Mouse (Mus musculus) heart, embryonic 10.5 days (tissue): Measurements from ENCODE around the gene Ap4s1. TPM values are rescaled to one million over a fixed set of nuclear protein-coding genes. Genes with fewer than 3 reads are reported as not detected.
A peak's percentile ranks its signal among the peaks of the same experiment; 100 is the strongest.

Experiments
- DNase-seq: peaks from one replicate; pipeline ENCODE4 v3.0.0-alpha.2; 2017; ENCODE audit warnings: low spot score
- H3K27ac ChIP-seq: fragments of 300-500 bp; sonication (generic); 2 replicates; pipeline ENCODE4 v1.5.1; 2016; ENCODE audit warnings: mild to moderate bottlenecking
- H3K27me3 ChIP-seq: fragments of 300-500 bp; sonication (generic); 2 replicates; pipeline ENCODE4 v1.6.1; 2016; ENCODE audit warnings: mild to moderate bottlenecking; ENCODE audit not compliant: poor library complexity, insufficient read depth, severe bottlenecking
- H3K36me3 ChIP-seq: fragments of 300-500 bp; sonication (generic); 2 replicates; pipeline ENCODE4 v1.6.1; 2016; ENCODE audit warnings: mild to moderate bottlenecking, moderate library complexity
- H3K4me1 ChIP-seq: fragments of 300-500 bp; sonication (generic); 2 replicates; pipeline ENCODE4 v1.6.1; 2016; ENCODE audit warnings: mild to moderate bottlenecking
- H3K4me3 ChIP-seq: fragments of 300-500 bp; sonication (generic); 2 replicates; pipeline ENCODE4 v1.5.1; 2016; ENCODE audit warnings: mild to moderate bottlenecking, moderate library complexity
- H3K9me3 ChIP-seq: fragments of 300-500 bp; sonication (generic); 2 replicates; pipeline ENCODE4 v1.6.1; 2016; ENCODE audit warnings: mild to moderate bottlenecking, moderate library complexity
- WGBS: fragments of 180-500 bp; shearing (Covaris S2); methylation state at CpG from one replicate; pipeline ENCODE4 v1.1.7; 2016; 5-methylcytosine and 5-hydroxymethylcytosine counted together
- polyA plus RNA-seq: library from polyadenylated mRNA; unstranded; fragments of >200 nt; fragmentation: Nextera tagmentation; extraction: Ambion mirVana; gene quantifications from 2 replicates; pipeline ENCODE4 v1.2.1, GENCODE M21; 2016

Gene Ap4s1
- polyA plus RNA-seq, 1 experiment from 2014 or later = 34.9 TPM

- Histone ChIP-seq H3K27ac (0 out of 2 replicates have a peak overlapping the region, but pooled peaks have one; percentile 36), H3K9me3 (no peaks in the 10 kb centered on the region), H3K4me1 (peaks cover 32% of the 10 kb centered on the region), H3K4me3 (no peak overlapping the region), H3K36me3 (no peaks in the 10 kb centered on the region), H3K27me3 (no peaks in the 10 kb centered on the region)
- no peak for DNase-seq
- 60% methylated on average over 14 of the region's 14 CpGs for WGBS
These were observed 18.3 kb downstream of the Ap4s1 start for GRCm38 (mm10) chr12:51708941-51709686.

GRCm38 (mm10) chr12:51709741-51710140 is 18.9 kb downstream of the Ap4s1 start:
- no peak overlapping the region for H3K27ac ChIP-seq
- no peak overlapping the region for H3K4me3 ChIP-seq
- H3K36me3 ChIP-seq = no peaks in the 10 kb centered on the region
- no peaks in the 10 kb centered on the region for H3K27me3 ChIP-seq
- DNase-seq = no peak
- H3K4me1 ChIP-seq = peaks cover 27% of the 10 kb centered on the region
- H3K9me3 ChIP-seq = no peaks in the 10 kb centered on the region
- 74% methylated on average over 3 of the region's 3 CpGs for WGBS

- Histone ChIP-seq H3K27me3 (no peaks in the 10 kb centered on the region), H3K9me3 (no peaks in the 10 kb centered on the region), H3K36me3 (no peaks in the 10 kb centered on the region), H3K27ac (no peak overlapping the region), H3K4me1 (peaks cover 26% of the 10 kb centered on the region), H3K4me3 (no peak overlapping the region)
- no peak for DNase-seq
- 55% methylated on average over 5 of the region's 5 CpGs for WGBS
These were observed 19.3 kb downstream of the Ap4s1 start for GRCm38 (mm10) chr12:51710154-51710553.

- no peaks in the 10 kb centered on the region for H3K27me3 ChIP-seq
- no peak for DNase-seq
- WGBS = 61% methylated on average over 1 of the region's 1 CpGs
- H3K36me3 ChIP-seq = peaks cover 2% of the 10 kb centered on the region; the same call in 1 of the 2 replicates
- H3K4me1 ChIP-seq = peaks cover 20% of the 10 kb centered on the region
- H3K27ac ChIP-seq = no peak overlapping the region
- H3K4me3 ChIP-seq = no peak overlapping the region
- H3K9me3 ChIP-seq = no peaks in the 10 kb centered on the region
These were observed 21.9 kb downstream of the Ap4s1 start for GRCm38 (mm10) chr12:51712685-51713084.

- Histone ChIP-seq H3K4me1 (no peaks in the 10 kb centered on the region), H3K27me3 (no peaks in the 10 kb centered on the region), H3K4me3 (no peak overlapping the region), H3K36me3 (peaks cover 26% of the 10 kb centered on the region), H3K27ac (no peak overlapping the region), H3K9me3 (no peaks in the 10 kb centered on the region)
- 85% methylated on average over 6 of the region's 6 CpGs for WGBS
- no peak for DNase-seq
These were observed 27.8 kb downstream of the Ap4s1 start for GRCm38 (mm10) chr12:51718617-51719016.

GRCm38 (mm10) chr12:51721836-51722235 is 31.0 kb downstream of the Ap4s1 start:
- Histone ChIP-seq H3K9me3 (no peaks in the 10 kb centered on the region), H3K4me3 (no peak overlapping the region), H3K27ac (no peak overlapping the region), H3K27me3 (no peaks in the 10 kb centered on the region), H3K36me3 (peaks cover 38% of the 10 kb centered on the region), H3K4me1 (no peaks in the 10 kb centered on the region)
- no peak for DNase-seq
- 86% methylated on average over 8 of the region's 8 CpGs for WGBS

GRCm38 (mm10) chr12:51729058-51729457 is 38.2 kb downstream of the Ap4s1 start:
- Histone ChIP-seq H3K4me3 (no peak overlapping the region), H3K9me3 (no peaks in the 10 kb centered on the region), H3K27me3 (no peaks in the 10 kb centered on the region), H3K4me1 (peaks cover 16% of the 10 kb centered on the region), H3K27ac (peak overlapping the region; percentile 77), H3K36me3 (peaks cover 23% of the 10 kb centered on the region)
- DNase-seq = no peak
- WGBS = 38% methylated on average over 11 of the region's 11 CpGs

- no peaks in the 10 kb centered on the region for H3K9me3 ChIP-seq
- no peak for DNase-seq
- no peak overlapping the region for H3K4me3 ChIP-seq
- peak overlapping the region; percentile 77; the same call in 1 of the 2 replicates for H3K27ac ChIP-seq
- H3K36me3 ChIP-seq = peaks cover 21% of the 10 kb centered on the region; the same call in 1 of the 2 replicates
- no peaks in the 10 kb centered on the region for H3K27me3 ChIP-seq
- H3K4me1 ChIP-seq = peaks cover 23% of the 10 kb centered on the region
- 91% methylated on average over 9 of the region's 9 CpGs for WGBS
These were observed 39.0 kb downstream of the Ap4s1 start for GRCm38 (mm10) chr12:51729827-51730226.

GRCm38 (mm10) chr12:51734605-51735211 is 43.9 kb downstream of the Ap4s1 start:
- Histone ChIP-seq H3K9me3 (no peaks in the 10 kb centered on the region), H3K36me3 (peaks cover 12% of the 10 kb centered on the region; the same call in 1 of the 2 replicates), H3K27me3 (no peaks in the 10 kb centered on the region), H3K27ac (peak overlapping the region; percentile 36; the same call in 1 of the 2 replicates), H3K4me3 (no peak overlapping the region), H3K4me1 (peaks cover 18% of the 10 kb centered on the region)
- WGBS = 67% methylated on average over 14 of the region's 14 CpGs
- DNase-seq = no peak

GRCm38 (mm10) chr12:51735840-51736271 is 45.0 kb downstream of the Ap4s1 start:
- whole genome bisulfite sequencing = 41% methylated on average over 7 of the region's 7 CpGs
- Histone ChIP-seq H3K36me3 (peaks cover 8% of the 10 kb centered on the region; the same call in 1 of the 2 replicates), H3K4me3 (no peak overlapping the region), H3K27me3 (no peaks in the 10 kb centered on the region), H3K27ac (peak overlapping the region; percentile 75), H3K4me1 (peaks cover 18% of the 10 kb centered on the region), H3K9me3 (no peaks in the 10 kb centered on the region)
- DNase-seq = no peak

GRCm38 (mm10) chr12:51736381-51736780 is 45.5 kb downstream of the Ap4s1 start:
- DNase-seq = no peak
- H3K27ac ChIP-seq = peak overlapping the region; percentile 75
- no peaks in the 10 kb centered on the region for H3K9me3 ChIP-seq
- H3K27me3 ChIP-seq = no peaks in the 10 kb centered on the region
- WGBS = 54% methylated on average over 3 of the region's 3 CpGs
- H3K4me3 ChIP-seq = no peak overlapping the region
- H3K4me1 ChIP-seq = peaks cover 18% of the 10 kb centered on the region
- peaks cover 7% of the 10 kb centered on the region; the same call in 1 of the 2 replicates for H3K36me3 ChIP-seq

GRCm38 (mm10) chr12:51736807-51737206 is 46.0 kb downstream of the Ap4s1 start:
- Histone ChIP-seq H3K27ac (no peak overlapping the region), H3K4me3 (no peak overlapping the region), H3K36me3 (peaks cover 10% of the 10 kb centered on the region), H3K27me3 (no peaks in the 10 kb centered on the region), H3K4me1 (peaks cover 18% of the 10 kb centered on the region), H3K9me3 (no peaks in the 10 kb centered on the region)
- 97% methylated on average over 1 of the region's 1 CpGs for WGBS
- no peak for DNase-seq

GRCm38 (mm10) chr12:51741690-51742089 is 50.9 kb downstream of the Ap4s1 start:
- H3K4me1 ChIP-seq = no peaks in the 10 kb centered on the region
- no peak for DNase-seq
- no peaks in the 10 kb centered on the region for H3K9me3 ChIP-seq
- no peak overlapping the region for H3K4me3 ChIP-seq
- H3K36me3 ChIP-seq = peaks cover 47% of the 10 kb centered on the region
- no peak overlapping the region for H3K27ac ChIP-seq
- WGBS = 79% methylated on average over 6 of the region's 6 CpGs
- no peaks in the 10 kb centered on the region for H3K27me3 ChIP-seq
